Mouse (Mus musculus) bone marrow macrophage, adult 2 months (primary cell): ENCODE data around the gene Ablim1. TPM values are rescaled to one million over a fixed set of nuclear protein-coding genes. Genes with fewer than 3 reads are reported as not detected.

Source experiments
- H3K27ac ChIP-seq: 2 replicates; pipeline ENCODE4 v1.5.1; 2012; ENCODE audit warnings: low read depth, low read length; ENCODE audit not compliant: insufficient read depth
- H3K4me1 ChIP-seq: 2 replicates; pipeline ENCODE4 v1.6.1; 2012; ENCODE audit warnings: low read length; ENCODE audit not compliant: control insufficient read depth, insufficient read depth
- H3K4me3 ChIP-seq: 2 replicates; pipeline ENCODE4 v1.5.1; 2012; ENCODE audit warnings: mild to moderate bottlenecking, low read length, moderate library complexity; ENCODE audit not compliant: insufficient read depth
- CTCF ChIP-seq: IDR thresholded peaks from 2 replicates; pipeline ENCODE4 v1.5.1; 2012; ENCODE audit warnings: low read depth, mild to moderate bottlenecking, low read length, moderate library complexity
- POLR2A ChIP-seq: IDR thresholded peaks from 2 replicates; pipeline ENCODE4 v1.6.1; 2012; ENCODE audit warnings: mild to moderate bottlenecking, low read depth, low read length, borderline replicate concordance
- polyA plus RNA-seq: library from polyadenylated mRNA; stranded (reverse); fragments of >200 nt; gene quantifications from 2 replicates; pipeline ENCODE4 v1.2.4, GENCODE M21; 2012; ENCODE audit not compliant: missing spikeins, insufficient read depth, insufficient read length

Gene Ablim1
- polyA plus RNA-seq, 1 experiment: 0.25 TPM

DNA sequence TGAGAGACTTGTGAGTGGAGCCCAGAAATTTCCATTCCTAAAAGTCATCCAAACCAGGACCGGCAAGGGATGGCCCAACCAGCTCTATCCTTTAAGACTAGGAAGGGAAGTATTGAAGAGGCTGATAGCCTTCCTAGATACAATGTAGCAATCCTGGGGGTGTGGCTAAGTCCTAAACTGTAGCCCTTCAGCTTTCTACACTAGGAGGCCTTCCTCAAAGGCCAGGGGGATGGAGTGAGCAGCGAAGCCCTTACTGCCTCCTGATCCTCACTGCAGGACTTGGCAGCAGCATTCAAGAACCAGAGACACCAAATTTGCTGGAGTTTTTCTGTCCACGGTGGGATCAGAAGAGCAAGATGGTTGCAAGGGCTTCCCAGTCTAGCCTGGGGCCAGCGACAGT, 97.6 kb downstream of the Ablim1 start:
- no peak for TF ChIP-seq POLR2A
- Histone ChIP-seq H3K4me3 (no peak overlapping the region), H3K27ac (no peak overlapping the region), H3K4me1 (no peaks in the 10 kb centered on the region)

GRCm38 (mm10) chr19:57215527-57215926, 99.2 kb downstream of the Ablim1 start:
- H3K4me1 ChIP-seq: no peaks in the 10 kb centered on the region
- H3K4me3 ChIP-seq: no peak overlapping the region
- no peak overlapping the region for H3K27ac ChIP-seq
- no peak for TF ChIP-seq POLR2A
- no peak for TF ChIP-seq CTCF

GRCm38 (mm10) chr19:57212406-57212805, 102.3 kb downstream of the Ablim1 start:
- no peaks in the 10 kb centered on the region for H3K4me1 ChIP-seq
- H3K4me3 ChIP-seq: no peak overlapping the region
- no peak overlapping the region for H3K27ac ChIP-seq
- no peak for TF ChIP-seq CTCF
- no peak for TF ChIP-seq POLR2A

- no peaks in the 10 kb centered on the region for H3K4me1 ChIP-seq
- TF ChIP-seq POLR2A: no peak
- TF ChIP-seq CTCF: no peak
- H3K4me3 ChIP-seq: no peak overlapping the region
- H3K27ac ChIP-seq: no peak overlapping the region
Observed at GRCm38 (mm10) chr19:57211444-57212111, 103.1 kb downstream of the Ablim1 start.

- no peak overlapping the region for H3K27ac ChIP-seq
Observed at GRCm38 (mm10) chr19:57210924-57211323, 103.8 kb downstream of the Ablim1 start.

GRCm38 (mm10) chr19:57204101-57204500, 110.6 kb downstream of the Ablim1 start:
- Histone ChIP-seq H3K27ac (no peak overlapping the region), H3K4me3 (no peak overlapping the region), H3K4me1 (no peaks in the 10 kb centered on the region)
- no peak for TF ChIP-seq POLR2A
- no peak for TF ChIP-seq CTCF

More at GRCm38 (mm10) chr19:57210924-57211323, 103.8 kb downstream of the Ablim1 start:
- no peak overlapping the region for H3K4me3 ChIP-seq
- H3K4me1 ChIP-seq: no peaks in the 10 kb centered on the region
- TF ChIP-seq CTCF (no peak), POLR2A (no peak)

- no peak overlapping the region for H3K27ac ChIP-seq
- no peak for TF ChIP-seq CTCF
- TF ChIP-seq POLR2A: no peak
- H3K4me1 ChIP-seq: no peaks in the 10 kb centered on the region
- H3K4me3 ChIP-seq: no peak overlapping the region
Observed at GRCm38 (mm10) chr19:57202554-57202953, 112.2 kb downstream of the Ablim1 start.

- Histone ChIP-seq H3K27ac (no peak overlapping the region), H3K4me3 (no peak overlapping the region), H3K4me1 (no peaks in the 10 kb centered on the region)
- TF ChIP-seq POLR2A: no peak
- no peak for TF ChIP-seq CTCF
Observed at GRCm38 (mm10) chr19:57201090-57201483, 113.6 kb downstream of the Ablim1 start.

GRCm38 (mm10) chr19:57200477-57201089, 114.1 kb downstream of the Ablim1 start:
- Histone ChIP-seq H3K4me1 (no peaks in the 10 kb centered on the region), H3K27ac (no peak overlapping the region), H3K4me3 (no peak overlapping the region)
- TF ChIP-seq POLR2A (no peak), CTCF (no peak)

DNA sequence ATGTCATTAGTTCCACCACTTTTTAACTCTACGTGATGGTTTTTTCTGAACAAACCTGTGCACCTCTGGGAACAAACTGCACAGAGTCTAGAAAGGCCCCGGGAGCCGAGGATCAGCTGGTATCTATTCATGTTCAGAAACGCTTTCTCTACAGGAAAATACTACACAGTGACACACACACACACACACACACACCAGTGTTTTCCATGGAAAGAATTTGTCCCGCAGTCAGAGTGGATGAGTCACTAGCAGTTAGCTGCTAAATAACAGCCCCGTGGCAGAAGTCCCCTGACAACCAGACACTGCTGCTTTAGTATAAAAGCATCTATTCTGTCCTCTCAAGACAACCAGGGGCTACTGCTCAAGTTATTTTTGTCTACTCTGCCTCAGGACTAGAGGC, 115.4 kb downstream of the Ablim1 start:
- H3K27ac ChIP-seq: no peak overlapping the region
- no peaks in the 10 kb centered on the region for H3K4me1 ChIP-seq
- no peak overlapping the region for H3K4me3 ChIP-seq
- TF ChIP-seq CTCF: no peak
- no peak for TF ChIP-seq POLR2A

GRCm38 (mm10) chr19:57198531-57198930, 116.2 kb downstream of the Ablim1 start:
- no peak overlapping the region for H3K4me3 ChIP-seq
- H3K27ac ChIP-seq: no peak overlapping the region
- H3K4me1 ChIP-seq: no peaks in the 10 kb centered on the region
- TF ChIP-seq CTCF (no peak), POLR2A (no peak)

GRCm38 (mm10) chr19:57198029-57198428, 116.7 kb downstream of the Ablim1 start:
- no peak overlapping the region for H3K27ac ChIP-seq
- no peak for TF ChIP-seq POLR2A
- H3K4me3 ChIP-seq: no peak overlapping the region
- no peaks in the 10 kb centered on the region for H3K4me1 ChIP-seq
